Mouse (Mus musculus) lung, embryonic 14.5 days (tissue): ENCODE measurements at regions not wholly inside any gene's neighbourhood (a gene's known extent, or its start where the extent isn't known, plus 50 kb on each side); places are given as distances from the start of the nearest gene placed in this dataset.

Experiments
- ATAC-seq: fragments of 200-750 bp; cut with Nextera tagmentation; 2 replicates; pipeline ENCODE4 v1.8.0; 2017; ENCODE audit warnings: mild to moderate bottlenecking, moderate TSS enrichment, moderate library complexity; ENCODE audit not compliant: insufficient read depth
- DNase-seq: peaks from one replicate; pipeline ENCODE4 v3.0.0-alpha.2; 2015
- H3K27ac ChIP-seq: fragments of 300-500 bp; sonication (generic); 2 replicates; pipeline ENCODE4 v1.5.1; 2014; ENCODE audit warnings: low read depth, mild to moderate bottlenecking, moderate library complexity
- H3K27me3 ChIP-seq: fragments of 300-500 bp; sonication (generic); 2 replicates; pipeline ENCODE4 v1.6.1; 2014; ENCODE audit warnings: low read length, control low read depth; ENCODE audit not compliant: insufficient read depth
- H3K36me3 ChIP-seq: fragments of 300-500 bp; sonication (generic); 2 replicates; pipeline ENCODE4 v1.6.1; 2014; ENCODE audit warnings: control low read depth; ENCODE audit not compliant: insufficient read depth
- H3K4me1 ChIP-seq: fragments of 300-500 bp; sonication (generic); 2 replicates; pipeline ENCODE4 v1.6.1; 2014; ENCODE audit warnings: antibody characterized with exemption, control low read depth; ENCODE audit not compliant: insufficient read depth
- H3K4me2 ChIP-seq: fragments of 300-500 bp; sonication (generic); 2 replicates; pipeline ENCODE4 v1.6.1; 2014; ENCODE audit warnings: mild to moderate bottlenecking
- H3K4me3 ChIP-seq: fragments of 300-500 bp; sonication (generic); 2 replicates; pipeline ENCODE4 v1.5.1; 2014; ENCODE audit warnings: low read depth, low read length
- H3K9ac ChIP-seq: fragments of 300-500 bp; sonication (generic); 2 replicates; pipeline ENCODE4 v1.6.1; 2014
- H3K9me3 ChIP-seq: fragments of 300-500 bp; sonication (generic); 2 replicates; pipeline ENCODE4 v1.6.1; 2016; ENCODE audit warnings: low read depth, low read length, control low read depth
- CTCF ChIP-seq: IDR thresholded peaks from 2 replicates; pipeline ENCODE4 v1.5.1; 2016; ENCODE audit warnings: antibody characterized with exemption, low read depth
- WGBS: fragments of 180-500 bp; shearing (Covaris S2); extraction: QIAGEN DNeasy Blood & Tissue Kit; methylation state at CpG from one replicate; pipeline ENCODE4 v1.1.7; 2014; 5-methylcytosine and 5-hydroxymethylcytosine counted together

DNA sequence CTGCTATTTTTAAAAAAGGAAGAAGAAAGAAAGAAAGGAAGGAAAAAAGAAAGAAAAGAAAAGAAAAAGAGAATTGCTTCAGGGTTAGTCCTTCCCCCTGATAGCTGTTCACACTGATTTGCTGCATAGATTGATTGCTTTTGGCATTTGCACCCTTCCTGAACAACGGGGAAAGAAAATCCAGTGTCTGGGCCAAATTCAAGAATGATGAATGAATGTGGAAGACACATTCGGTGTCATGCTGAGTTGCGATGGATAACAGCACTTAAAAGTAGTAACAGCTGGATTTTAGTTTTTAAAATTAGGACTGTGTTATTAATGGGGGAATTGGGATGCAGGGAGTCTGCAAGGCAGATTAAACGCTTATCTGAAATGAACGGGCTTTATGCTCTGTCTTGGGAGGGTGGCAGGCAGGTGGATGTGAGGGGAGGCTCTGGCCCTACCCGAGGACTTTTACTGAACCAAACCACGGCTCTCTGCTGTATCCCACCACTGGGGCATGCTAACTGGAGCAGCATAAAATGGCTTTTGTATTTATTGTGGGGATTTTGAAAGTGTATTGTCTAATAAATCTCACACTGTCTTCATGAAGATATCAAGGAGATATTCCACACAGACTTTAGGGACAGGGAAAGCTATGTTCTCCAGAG lies 114.4 kb downstream of the Lca5 start:
- DNase-seq (peak; percentile 17), ATAC-seq (no peak; the same call in 1 of the 2 replicates)
- Histone ChIP-seq H3K9me3 (no peaks in the 10 kb centered on the region), H3K4me3 (no peak overlapping the region), H3K4me1 (no peaks in the 10 kb centered on the region), H3K9ac (no peak overlapping the region), H3K4me2 (no peak overlapping the region), H3K27me3 (no peaks in the 10 kb centered on the region), H3K36me3 (no peaks in the 10 kb centered on the region), H3K27ac (no peak overlapping the region)
- 26% methylated on average over 7 of the region's 7 CpGs for WGBS
- TF ChIP-seq CTCF, result no peak

DNA sequence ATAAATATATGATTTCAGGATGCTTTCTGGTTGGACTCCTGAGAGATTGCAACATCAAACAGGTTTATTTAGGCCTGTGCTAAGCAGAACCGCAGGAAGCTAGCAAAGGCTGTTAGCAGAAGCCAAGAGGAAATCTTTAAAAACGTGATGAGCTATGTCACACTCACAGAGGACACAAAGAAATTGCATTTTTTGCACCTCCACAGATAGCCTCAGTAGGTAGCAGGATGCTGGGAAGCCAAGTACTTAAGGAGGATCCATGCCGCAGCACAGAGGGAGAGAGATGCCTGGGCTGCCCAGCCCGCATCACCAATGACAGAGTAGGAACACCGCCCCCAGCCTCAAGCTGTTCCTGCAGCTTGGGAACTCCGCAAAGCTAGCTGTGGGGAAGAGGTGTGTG lies 115.0 kb downstream of the Lca5 start:
- DNase-seq (peak; percentile 20), ATAC-seq (no peak; the same call in 1 of the 2 replicates)
- WGBS, result 18% methylated on average over 6 of the region's 6 CpGs
- H3K4me2 ChIP-seq, result no peak overlapping the region
- no peaks in the 10 kb centered on the region for H3K36me3 ChIP-seq
- H3K9ac ChIP-seq, result no peak overlapping the region
- no peak for TF ChIP-seq CTCF
- H3K4me3 ChIP-seq, result no peak overlapping the region
- H3K9me3 ChIP-seq, result no peaks in the 10 kb centered on the region
- no peaks in the 10 kb centered on the region for H3K4me1 ChIP-seq
- no peak overlapping the region for H3K27ac ChIP-seq
- H3K27me3 ChIP-seq, result no peaks in the 10 kb centered on the region

DNA sequence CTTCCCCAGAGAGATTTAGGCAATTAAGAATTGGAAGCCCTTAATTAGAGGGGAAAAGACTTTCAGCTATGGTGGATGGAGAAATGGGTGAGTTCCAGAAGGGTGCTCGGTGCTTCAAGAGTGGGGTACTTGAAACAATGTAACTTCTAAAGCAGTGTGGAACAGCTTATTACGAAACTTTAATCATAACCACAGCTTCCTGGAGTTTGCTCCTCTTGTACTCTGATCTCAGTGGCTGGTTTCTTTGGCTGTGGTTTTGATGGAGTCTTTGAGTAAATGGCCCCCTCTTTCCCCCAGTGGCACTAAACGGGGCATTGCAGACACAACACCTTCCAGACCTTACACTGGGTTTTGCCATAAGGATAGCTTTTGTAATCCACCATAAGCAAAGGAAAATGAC lies 116.6 kb downstream of the Lca5 start:
- Histone ChIP-seq H3K27me3 (no peaks in the 10 kb centered on the region), H3K4me1 (no peaks in the 10 kb centered on the region), H3K27ac (no peak overlapping the region), H3K9ac (no peak overlapping the region), H3K4me3 (no peak overlapping the region), H3K9me3 (no peaks in the 10 kb centered on the region), H3K36me3 (no peaks in the 10 kb centered on the region), H3K4me2 (no peak overlapping the region)
- ATAC-seq (no peak), DNase-seq (no peak)
- TF ChIP-seq CTCF, result no peak
- WGBS, result 75% methylated on average over 3 of the region's 3 CpGs

DNA sequence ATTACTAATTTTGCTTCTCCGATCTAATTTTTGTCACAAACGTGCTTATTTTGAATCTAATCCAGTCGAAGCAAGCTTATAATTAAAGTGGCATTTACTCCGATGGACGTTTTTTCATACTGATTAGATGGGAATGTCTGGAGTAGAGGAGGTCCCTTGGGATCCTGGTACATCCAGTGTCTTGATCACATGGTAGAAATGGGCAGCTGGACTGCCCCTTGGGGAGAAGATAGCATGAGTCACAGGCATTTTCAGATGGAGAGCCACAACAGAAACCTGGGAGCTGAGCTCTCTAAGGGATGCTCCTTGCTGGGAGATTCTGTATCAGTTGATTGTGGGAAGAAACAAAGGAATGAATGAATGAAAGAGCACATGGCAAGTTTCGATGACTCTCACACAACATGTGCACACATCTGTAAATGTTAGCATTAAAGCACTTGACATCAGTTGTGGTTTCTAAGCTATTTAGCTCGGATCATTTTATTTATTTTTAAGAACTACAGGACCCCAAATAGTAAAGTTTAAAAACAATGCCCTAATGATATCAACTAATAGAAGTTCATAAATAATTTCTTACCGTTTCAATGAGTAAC lies 117.8 kb downstream of the Lca5 start:
- WGBS, result 77% methylated on average over 8 of the region's 8 CpGs
- Histone ChIP-seq H3K4me3 (no peak overlapping the region), H3K36me3 (no peaks in the 10 kb centered on the region), H3K27ac (no peak overlapping the region), H3K4me1 (no peaks in the 10 kb centered on the region), H3K4me2 (no peak overlapping the region), H3K27me3 (no peaks in the 10 kb centered on the region), H3K9me3 (no peaks in the 10 kb centered on the region), H3K9ac (no peak overlapping the region)
- no peak for TF ChIP-seq CTCF
- DNase-seq, result no peak
- no peak for ATAC-seq

DNA sequence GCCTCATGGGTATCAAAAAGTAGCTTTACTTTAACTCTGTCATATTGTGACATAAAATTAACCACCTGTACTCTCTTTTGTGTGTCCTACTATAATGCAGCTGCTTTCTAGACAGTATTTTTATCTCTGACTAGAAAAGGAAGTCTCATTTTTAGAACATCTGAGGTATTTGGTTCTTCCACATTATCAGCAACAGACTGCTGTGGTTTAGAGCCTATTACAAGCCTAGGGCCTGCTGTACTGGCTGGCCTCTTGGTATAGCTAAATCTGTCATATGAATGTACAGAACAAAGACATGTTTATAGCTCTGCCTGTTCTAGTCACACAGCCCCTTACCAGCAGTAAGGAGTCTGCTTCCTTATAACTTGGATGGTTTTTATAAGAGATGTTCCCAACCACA lies 119.1 kb downstream of the Lca5 start:
- Histone ChIP-seq H3K36me3 (no peaks in the 10 kb centered on the region), H3K27ac (no peak overlapping the region), H3K4me3 (no peak overlapping the region), H3K9ac (no peak overlapping the region), H3K9me3 (no peaks in the 10 kb centered on the region), H3K4me1 (no peaks in the 10 kb centered on the region), H3K4me2 (no peak overlapping the region), H3K27me3 (no peaks in the 10 kb centered on the region)
- no peak for TF ChIP-seq CTCF
- DNase-seq (no peak), ATAC-seq (no peak)

DNA sequence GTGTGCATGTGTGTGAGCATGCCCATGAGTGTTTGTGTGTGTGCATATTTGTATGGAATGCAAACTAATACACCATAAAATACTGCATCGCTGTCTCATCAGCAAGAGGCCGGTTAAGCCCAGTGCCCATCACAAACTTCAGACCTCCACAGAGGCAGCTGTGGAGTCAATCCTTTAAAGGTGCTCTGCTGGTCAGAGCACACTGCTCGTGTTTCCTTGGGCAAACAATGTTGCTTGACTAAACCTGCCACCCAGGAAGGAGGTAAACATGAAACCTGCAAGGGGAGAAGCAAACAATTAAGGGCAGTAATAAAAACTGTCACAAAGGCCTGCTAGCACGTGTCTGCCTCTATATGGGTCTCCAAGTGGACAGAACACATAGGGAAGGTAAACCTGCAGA lies 120.1 kb downstream of the Lca5 start:
- no peak overlapping the region for H3K4me3 ChIP-seq
- no peak overlapping the region for H3K9ac ChIP-seq
- H3K9me3 ChIP-seq, result no peaks in the 10 kb centered on the region
- no peak for DNase-seq
- 48% methylated on average over 4 of the region's 4 CpGs for WGBS
- H3K27ac ChIP-seq, result no peak overlapping the region
- no peaks in the 10 kb centered on the region for H3K4me1 ChIP-seq
- no peak for TF ChIP-seq CTCF
- H3K36me3 ChIP-seq, result no peaks in the 10 kb centered on the region
- H3K27me3 ChIP-seq, result no peaks in the 10 kb centered on the region
- H3K4me2 ChIP-seq, result no peak overlapping the region
- ATAC-seq, result no peak

DNA sequence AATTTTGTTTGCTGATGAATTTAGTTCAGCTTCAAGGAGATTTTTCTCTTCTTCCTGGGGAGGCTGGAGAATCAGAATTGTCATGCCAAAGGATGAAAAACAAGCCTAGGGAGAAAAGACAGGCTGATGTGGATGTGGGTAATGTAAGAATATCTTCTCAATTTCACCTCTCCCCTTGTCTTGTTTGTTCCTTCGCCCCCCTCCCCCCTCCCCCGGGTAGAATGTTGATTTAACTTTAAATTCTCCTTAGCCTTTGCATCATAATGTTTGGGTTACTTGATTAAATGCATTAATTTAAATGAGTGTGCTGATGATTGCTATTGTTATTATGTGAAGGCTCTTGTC lies 124.1 kb downstream of the Lca5 start:
- no peak overlapping the region for H3K4me3 ChIP-seq
- ATAC-seq (no peak), DNase-seq (no peak)
- H3K4me1 ChIP-seq, result peaks cover 3% of the 10 kb centered on the region; the same call in 1 of the 2 replicates
- no peak overlapping the region for H3K27ac ChIP-seq
- WGBS, result 34% methylated on average over 2 of the region's 2 CpGs
- no peak overlapping the region for H3K4me2 ChIP-seq
- no peaks in the 10 kb centered on the region for H3K9me3 ChIP-seq
- no peak overlapping the region for H3K9ac ChIP-seq
- no peaks in the 10 kb centered on the region for H3K27me3 ChIP-seq
- H3K36me3 ChIP-seq, result no peaks in the 10 kb centered on the region
- no peak for TF ChIP-seq CTCF
